Mouse (Mus musculus) heart, embryonic 10.5 days (tissue): ENCODE measurements around the gene Galnt14. TPM values are rescaled to one million over a fixed set of nuclear protein-coding genes. Genes with fewer than 3 reads are reported as not detected.

Experiments
- DNase-seq: peaks from one replicate; pipeline ENCODE4 v3.0.0-alpha.2; 2017; ENCODE audit warnings: low spot score
- H3K27ac ChIP-seq: fragments of 300-500 bp; sonication (generic); 2 replicates; pipeline ENCODE4 v1.5.1; 2016; ENCODE audit warnings: mild to moderate bottlenecking
- H3K27me3 ChIP-seq: fragments of 300-500 bp; sonication (generic); 2 replicates; pipeline ENCODE4 v1.6.1; 2016; ENCODE audit warnings: mild to moderate bottlenecking; ENCODE audit not compliant: poor library complexity, insufficient read depth, severe bottlenecking
- H3K36me3 ChIP-seq: fragments of 300-500 bp; sonication (generic); 2 replicates; pipeline ENCODE4 v1.6.1; 2016; ENCODE audit warnings: mild to moderate bottlenecking, moderate library complexity
- H3K4me1 ChIP-seq: fragments of 300-500 bp; sonication (generic); 2 replicates; pipeline ENCODE4 v1.6.1; 2016; ENCODE audit warnings: mild to moderate bottlenecking
- H3K4me3 ChIP-seq: fragments of 300-500 bp; sonication (generic); 2 replicates; pipeline ENCODE4 v1.5.1; 2016; ENCODE audit warnings: mild to moderate bottlenecking, moderate library complexity
- H3K9me3 ChIP-seq: fragments of 300-500 bp; sonication (generic); 2 replicates; pipeline ENCODE4 v1.6.1; 2016; ENCODE audit warnings: mild to moderate bottlenecking, moderate library complexity
- WGBS: fragments of 180-500 bp; shearing (Covaris S2); methylation state at CpG from one replicate; pipeline ENCODE4 v1.1.7; 2016; 5-methylcytosine and 5-hydroxymethylcytosine counted together
- polyA plus RNA-seq: library from polyadenylated mRNA; unstranded; fragments of >200 nt; fragmentation: Nextera tagmentation; extraction: Ambion mirVana; gene quantifications from 2 replicates; pipeline ENCODE4 v1.2.1, GENCODE M21; 2016

Gene Galnt14
- polyA plus RNA-seq, 1 experiment from 2014 or later: 3.0 TPM

DNA sequence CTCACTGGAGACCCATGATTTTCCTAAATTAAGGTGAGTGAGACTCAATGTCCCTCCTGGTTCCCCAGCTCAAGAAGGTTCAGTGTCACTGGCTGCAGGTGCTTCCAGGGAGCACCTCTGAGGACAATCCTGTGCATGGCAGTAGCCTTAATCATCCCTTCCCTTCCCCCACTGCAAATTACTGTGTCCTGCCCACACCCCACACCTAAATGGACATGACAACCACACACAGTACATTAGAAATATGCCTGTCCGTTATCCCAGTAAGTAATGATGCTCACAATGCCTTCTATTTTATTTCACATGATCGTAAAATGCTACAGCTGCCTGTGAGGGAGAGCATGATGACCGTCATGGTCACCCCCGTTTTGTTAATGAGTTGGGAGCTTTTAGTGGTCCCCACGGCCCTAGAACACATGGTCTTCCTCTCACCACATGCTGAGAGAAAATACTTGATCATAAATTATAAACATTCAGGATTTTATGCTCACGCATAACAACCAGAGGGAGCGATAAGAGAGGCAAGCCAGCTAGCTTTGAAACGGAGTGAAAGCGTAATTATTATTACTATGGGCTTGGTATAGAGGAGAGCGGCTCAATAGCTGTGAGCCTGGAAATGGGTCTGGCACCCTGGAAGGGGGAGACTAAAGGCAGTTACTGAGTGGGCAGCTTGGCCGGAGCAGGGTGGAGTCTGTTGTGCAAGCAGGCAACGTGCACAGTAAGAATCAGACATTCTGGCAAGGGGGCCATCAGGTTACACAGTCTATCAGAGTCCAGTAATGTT is 161.3 kb downstream of the Galnt14 start:
- 81% methylated on average over 12 of the region's 12 CpGs for WGBS
- Histone ChIP-seq H3K36me3 (no peaks in the 10 kb centered on the region), H3K4me3 (no peak overlapping the region), H3K27me3 (no peaks in the 10 kb centered on the region), H3K9me3 (no peaks in the 10 kb centered on the region), H3K4me1 (no peaks in the 10 kb centered on the region), H3K27ac (no peak overlapping the region)
- no peak for DNase-seq

DNA sequence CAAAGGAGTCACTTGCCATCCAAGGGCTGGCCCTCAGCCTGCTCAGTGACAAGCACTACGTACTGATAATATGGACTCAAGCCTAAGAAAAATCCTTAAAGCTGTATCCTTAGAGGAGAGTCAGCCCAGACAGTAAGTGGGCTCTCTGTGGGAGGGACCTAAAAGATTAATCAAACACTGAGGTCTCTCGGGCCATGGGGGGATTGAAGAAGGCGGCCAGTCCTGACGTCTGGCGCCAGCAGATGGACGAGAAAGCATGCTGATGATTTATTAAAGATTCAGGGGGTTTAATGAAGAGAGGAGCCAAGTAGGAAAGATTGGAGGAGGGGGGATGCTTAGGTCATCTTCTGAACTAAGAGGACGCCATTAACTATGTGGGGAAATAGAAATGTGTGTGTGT is 162.1 kb downstream of the Galnt14 start:
- WGBS: 75% methylated on average over 7 of the region's 7 CpGs
- Histone ChIP-seq H3K27ac (no peak overlapping the region), H3K4me3 (no peak overlapping the region), H3K27me3 (no peaks in the 10 kb centered on the region), H3K4me1 (no peaks in the 10 kb centered on the region), H3K9me3 (no peaks in the 10 kb centered on the region), H3K36me3 (no peaks in the 10 kb centered on the region)
- no peak for DNase-seq

DNA sequence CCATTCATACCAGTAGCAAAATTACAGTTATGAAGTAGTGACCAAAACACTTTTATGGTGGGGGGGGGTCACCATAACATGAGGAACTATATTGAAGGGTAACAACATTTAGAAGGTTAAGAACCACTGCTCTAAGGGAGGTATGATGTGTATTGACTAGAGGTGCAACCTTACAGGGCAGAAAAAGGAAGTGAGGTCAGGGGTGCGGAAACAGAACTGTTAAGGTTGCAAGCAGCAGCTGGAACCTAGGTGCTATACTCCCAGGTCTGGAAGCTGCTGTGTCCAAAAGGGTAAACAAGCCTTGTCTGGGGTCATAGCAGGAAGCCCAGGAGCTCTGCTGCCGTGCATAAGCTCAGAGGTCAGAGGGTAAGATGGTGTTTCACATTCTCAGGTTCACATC is 162.8 kb downstream of the Galnt14 start:
- 64% methylated on average over 2 of the region's 2 CpGs for WGBS
- no peak for DNase-seq

DNA sequence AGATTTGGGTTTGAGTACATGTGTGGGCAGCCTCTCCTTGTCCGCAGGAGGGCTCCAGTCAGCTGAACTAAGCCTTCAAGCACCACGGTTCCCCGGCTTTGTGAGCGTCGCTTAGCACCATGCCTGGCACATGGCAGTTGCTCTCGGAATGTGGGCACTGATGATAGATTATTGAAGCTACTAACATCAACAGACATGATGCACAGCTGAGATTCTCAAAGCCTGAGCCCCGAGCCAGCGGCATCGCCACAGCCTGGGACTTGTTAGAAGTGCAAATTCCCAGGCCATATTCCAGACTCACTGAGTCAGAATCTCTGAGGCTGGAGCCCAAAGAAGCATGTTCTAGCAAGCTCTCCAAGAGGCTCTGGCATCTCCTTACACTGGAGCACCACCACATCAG is 168.3 kb downstream of the Galnt14 start:
- no peak for DNase-seq
- Histone ChIP-seq H3K4me3 (no peak overlapping the region), H3K9me3 (no peaks in the 10 kb centered on the region), H3K27ac (no peak overlapping the region), H3K36me3 (no peaks in the 10 kb centered on the region), H3K4me1 (no peaks in the 10 kb centered on the region), H3K27me3 (no peaks in the 10 kb centered on the region)
- WGBS: 85% methylated on average over 9 of the region's 9 CpGs

More for the DNA sequence above, 162.8 kb downstream of the Galnt14 start:
- Histone ChIP-seq H3K27ac (no peak overlapping the region), H3K4me1 (no peaks in the 10 kb centered on the region), H3K4me3 (no peak overlapping the region), H3K27me3 (no peaks in the 10 kb centered on the region), H3K9me3 (no peaks in the 10 kb centered on the region), H3K36me3 (no peaks in the 10 kb centered on the region)

DNA sequence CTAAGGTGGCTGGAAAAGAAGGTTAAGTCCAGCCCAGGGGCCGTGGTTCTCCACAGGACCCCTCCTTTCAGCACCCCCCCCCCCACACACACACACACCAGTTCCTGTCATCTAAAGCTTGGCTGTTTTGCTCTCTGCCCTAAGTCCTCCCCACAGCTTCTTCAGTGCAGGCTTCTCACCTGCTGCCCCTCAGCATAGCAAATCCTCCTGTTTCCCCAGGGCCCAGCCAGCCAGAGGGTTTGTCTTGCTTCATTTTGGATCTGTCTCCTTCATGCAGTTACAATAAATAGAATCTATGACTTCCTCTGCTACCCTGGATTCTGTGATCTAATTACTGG is 169.1 kb downstream of the Galnt14 start:
- WGBS: 8% methylated on average over 1 of the region's 1 CpGs
- no peaks in the 10 kb centered on the region for H3K27me3 ChIP-seq
- H3K4me1 ChIP-seq: no peaks in the 10 kb centered on the region
- no peak overlapping the region for H3K4me3 ChIP-seq
- H3K27ac ChIP-seq: no peak overlapping the region
- DNase-seq: no peak
- no peaks in the 10 kb centered on the region for H3K9me3 ChIP-seq
- H3K36me3 ChIP-seq: no peaks in the 10 kb centered on the region

DNA sequence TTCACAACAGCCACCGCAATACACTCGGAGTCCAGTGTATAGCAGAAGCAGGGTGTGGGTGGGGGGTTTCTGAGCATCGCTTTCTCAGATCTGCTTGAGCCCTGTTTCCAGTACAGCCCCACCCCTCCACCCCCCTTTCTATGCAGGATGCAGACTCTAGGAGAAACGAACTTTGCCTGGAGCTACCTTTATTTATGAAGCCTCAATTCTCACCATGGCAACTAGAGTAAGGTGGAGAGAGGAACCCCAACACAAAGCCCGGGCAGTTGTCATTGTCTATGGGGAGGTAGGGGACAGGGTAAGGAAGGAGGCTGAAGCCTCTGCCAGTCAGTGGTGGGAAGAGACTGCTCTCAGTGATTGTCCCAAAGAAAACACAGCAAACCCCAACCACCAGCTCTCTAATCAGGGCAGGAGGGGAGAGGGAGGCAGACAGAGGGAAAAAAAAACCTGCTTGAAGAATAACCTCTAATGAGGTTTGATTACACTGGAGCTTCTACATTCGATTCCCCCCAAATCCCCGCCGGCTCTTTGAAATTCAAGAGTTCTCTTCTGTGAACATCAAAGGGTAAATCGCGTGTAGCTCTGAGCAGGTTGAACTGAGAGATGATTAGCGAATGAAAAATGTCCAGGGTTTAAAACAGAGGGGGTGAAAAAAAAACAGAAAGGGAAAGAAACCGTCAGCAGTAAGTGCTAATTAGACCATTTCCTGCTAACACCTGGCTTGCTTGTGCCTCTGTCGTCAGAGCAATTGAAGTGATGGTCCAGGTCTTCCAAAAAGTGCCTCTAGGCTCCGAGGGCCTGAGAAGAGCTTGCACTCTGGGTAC is 169.6 kb downstream of the Galnt14 start:
- no peaks in the 10 kb centered on the region for H3K27me3 ChIP-seq
- WGBS: 43% methylated on average over 14 of the region's 14 CpGs
- H3K36me3 ChIP-seq: no peaks in the 10 kb centered on the region
- no peak for DNase-seq
- no peaks in the 10 kb centered on the region for H3K4me1 ChIP-seq
- H3K27ac ChIP-seq: no peak overlapping the region
- H3K9me3 ChIP-seq: no peaks in the 10 kb centered on the region
- no peak overlapping the region for H3K4me3 ChIP-seq

DNA sequence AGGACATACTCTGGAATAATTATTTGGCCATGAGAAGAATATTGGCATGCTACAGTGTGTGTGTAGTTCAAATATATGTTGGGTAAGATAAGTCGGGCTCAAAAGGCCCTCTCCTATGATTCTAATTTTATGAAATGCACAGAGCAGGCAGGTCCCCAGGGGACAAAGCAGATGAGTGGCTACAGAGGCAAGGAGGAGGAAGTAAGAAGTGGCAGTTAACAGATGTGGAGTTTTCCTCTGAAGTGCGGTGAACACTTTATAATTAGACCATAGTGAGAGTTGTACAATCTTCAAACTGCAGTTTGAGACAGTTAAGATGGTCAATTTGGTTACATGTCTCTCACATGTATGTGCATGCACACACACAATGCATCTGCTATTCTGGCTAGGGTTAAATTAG is 178.4 kb downstream of the Galnt14 start:
- Histone ChIP-seq H3K27ac (no peak overlapping the region), H3K9me3 (no peaks in the 10 kb centered on the region), H3K36me3 (no peaks in the 10 kb centered on the region), H3K4me1 (no peaks in the 10 kb centered on the region), H3K27me3 (no peaks in the 10 kb centered on the region), H3K4me3 (no peak overlapping the region)
- no peak for DNase-seq
- 89% methylated on average over 2 of the region's 2 CpGs for WGBS

DNA sequence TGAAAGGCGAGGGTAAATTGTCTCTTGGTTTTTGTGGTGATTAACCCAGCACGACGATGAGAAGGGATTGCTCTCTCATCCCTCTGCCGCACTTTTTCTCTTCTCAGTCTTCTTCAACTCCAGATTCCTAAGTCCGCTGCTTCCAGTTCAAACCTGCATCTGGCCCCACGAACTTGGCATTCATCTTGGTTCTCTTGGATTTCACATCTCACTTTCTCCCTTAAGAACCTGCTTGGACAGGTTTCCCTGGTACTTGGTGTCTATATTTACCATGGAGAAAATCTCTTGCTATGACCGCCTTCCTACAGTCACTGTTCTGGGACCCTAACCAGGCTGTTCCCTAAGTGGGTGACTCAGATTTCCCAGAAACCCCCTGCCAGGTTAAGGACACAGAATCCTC is 188.1 kb downstream of the Galnt14 start:
- Histone ChIP-seq H3K27ac (no peak overlapping the region), H3K36me3 (no peaks in the 10 kb centered on the region), H3K4me1 (0 out of 2 replicates have a peak, but pooled peaks cover 3% of the 10 kb centered on the region), H3K27me3 (no peaks in the 10 kb centered on the region), H3K4me3 (no peak overlapping the region), H3K9me3 (no peaks in the 10 kb centered on the region)
- no peak for DNase-seq
- WGBS: 84% methylated on average over 7 of the region's 7 CpGs

DNA sequence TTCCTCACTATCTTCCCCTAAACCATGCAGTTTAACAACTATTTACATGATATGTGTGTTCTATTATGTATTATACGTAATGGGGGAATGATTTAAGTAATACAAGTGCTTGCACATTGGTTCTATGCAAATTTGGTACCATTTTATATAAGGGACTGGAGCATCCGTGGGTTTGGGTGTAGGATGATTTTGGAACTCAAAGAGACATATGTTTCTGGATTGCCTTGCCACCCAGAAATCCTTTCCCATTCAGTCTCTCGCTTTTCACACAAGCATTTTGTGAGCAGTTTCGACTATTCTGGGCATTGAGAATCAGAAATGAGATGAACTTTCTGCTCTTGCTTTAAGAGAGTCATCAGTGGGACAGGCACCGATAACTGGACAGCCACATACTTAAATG is 190.9 kb downstream of the Galnt14 start:
- no peaks in the 10 kb centered on the region for H3K36me3 ChIP-seq
- H3K4me3 ChIP-seq: no peak overlapping the region
- 78% methylated on average over 5 of the region's 5 CpGs for WGBS
- H3K4me1 ChIP-seq: 0 out of 2 replicates have a peak, but pooled peaks cover 3% of the 10 kb centered on the region
- no peaks in the 10 kb centered on the region for H3K9me3 ChIP-seq
- H3K27ac ChIP-seq: no peak overlapping the region
- DNase-seq: no peak
- H3K27me3 ChIP-seq: no peaks in the 10 kb centered on the region

DNA sequence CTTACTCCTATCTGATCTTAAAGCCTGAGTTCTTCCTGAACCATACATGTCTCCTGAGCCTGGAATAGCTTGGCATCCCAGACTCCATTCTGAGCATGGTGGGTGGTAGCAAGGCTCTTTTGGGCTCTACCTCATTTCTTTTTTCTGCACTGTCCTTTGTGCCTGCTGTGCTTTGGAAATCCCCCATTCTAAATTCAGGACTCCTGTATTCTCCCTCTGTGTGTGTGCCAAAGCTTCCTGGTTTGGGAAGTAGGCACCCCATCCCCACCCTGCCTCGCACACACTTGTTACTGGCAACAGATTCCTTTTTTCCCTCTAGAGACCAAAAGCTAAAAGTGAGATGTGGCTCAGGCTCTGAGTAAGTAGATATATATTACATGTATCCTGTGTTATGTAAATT is 191.9 kb downstream of the Galnt14 start:
- 68% methylated on average over 1 of the region's 1 CpGs for WGBS
- no peak overlapping the region for H3K4me3 ChIP-seq
- H3K4me1 ChIP-seq: 0 out of 2 replicates have a peak, but pooled peaks cover 3% of the 10 kb centered on the region
- H3K9me3 ChIP-seq: no peaks in the 10 kb centered on the region
- H3K27ac ChIP-seq: no peak overlapping the region
- H3K36me3 ChIP-seq: no peaks in the 10 kb centered on the region
- no peaks in the 10 kb centered on the region for H3K27me3 ChIP-seq
- DNase-seq: no peak

DNA sequence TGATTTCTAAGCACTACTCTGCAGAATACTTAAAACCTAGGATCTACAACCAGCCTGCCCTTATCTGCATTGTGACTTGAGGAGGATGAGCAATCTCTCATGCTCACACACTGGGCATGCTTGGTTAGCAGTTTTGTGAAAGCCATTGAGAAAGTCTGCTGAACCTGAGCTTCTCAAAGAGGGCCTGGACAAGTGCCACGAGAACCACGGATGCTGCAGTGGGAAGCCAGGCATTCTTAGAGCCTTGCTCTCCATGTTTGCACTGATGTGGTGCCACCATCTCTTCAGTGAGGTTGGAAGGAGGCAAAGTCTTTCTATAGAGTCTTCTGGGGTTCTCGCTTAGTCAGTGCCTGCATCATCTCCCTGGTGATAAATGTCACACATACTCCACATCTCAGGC is 194.7 kb downstream of the Galnt14 start:
- Histone ChIP-seq H3K4me1 (no peaks in the 10 kb centered on the region), H3K9me3 (no peaks in the 10 kb centered on the region), H3K27me3 (no peaks in the 10 kb centered on the region), H3K36me3 (no peaks in the 10 kb centered on the region), H3K4me3 (no peak overlapping the region), H3K27ac (no peak overlapping the region)
- 82% methylated on average over 3 of the region's 3 CpGs for WGBS
- no peak for DNase-seq

DNA sequence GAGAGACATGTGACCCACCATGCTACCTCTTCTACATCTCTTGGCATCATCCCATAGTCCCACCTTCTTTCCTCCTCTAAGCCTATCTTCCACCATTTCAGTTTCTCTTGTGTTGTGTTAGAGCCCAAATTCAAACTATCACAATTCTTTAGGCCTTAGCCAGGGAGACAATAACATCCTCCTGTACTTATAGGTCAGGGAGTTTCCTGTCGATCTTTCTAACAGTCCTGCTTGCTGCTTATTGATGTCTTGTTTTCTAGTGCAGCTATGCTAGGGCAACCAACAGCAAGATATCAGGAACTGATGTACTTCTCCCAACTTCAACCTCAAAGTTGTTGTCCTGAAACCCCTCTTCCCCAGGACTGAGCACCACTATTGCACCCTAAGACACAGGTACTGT is 195.4 kb downstream of the Galnt14 start:
- H3K4me3 ChIP-seq: no peak overlapping the region
- WGBS: 78% methylated on average over 1 of the region's 1 CpGs
- no peak for DNase-seq

DNA sequence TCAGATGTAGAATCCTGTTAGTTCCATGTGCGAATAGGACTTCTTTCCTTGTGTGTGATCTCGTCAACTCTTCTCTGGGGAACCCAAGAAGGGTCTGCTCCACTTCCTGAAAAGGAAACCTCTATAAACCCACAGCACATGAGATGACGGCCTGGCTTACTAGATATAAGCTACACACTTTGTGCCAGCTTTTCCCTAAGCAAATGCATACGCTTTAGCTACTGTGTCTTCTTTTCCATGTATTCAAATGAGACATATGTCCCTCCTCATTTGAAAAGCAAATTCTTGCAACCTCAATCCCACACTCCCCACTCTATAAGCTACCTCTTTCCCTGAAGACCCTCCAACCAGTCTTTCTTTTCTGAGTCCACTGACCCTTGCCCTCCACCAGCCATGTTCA is 196.0 kb downstream of the Galnt14 start:
- Histone ChIP-seq H3K4me1 (no peaks in the 10 kb centered on the region), H3K36me3 (no peaks in the 10 kb centered on the region), H3K9me3 (no peaks in the 10 kb centered on the region), H3K27ac (no peak overlapping the region), H3K4me3 (no peak overlapping the region), H3K27me3 (no peaks in the 10 kb centered on the region)
- no peak for DNase-seq
- WGBS: 74% methylated on average over 4 of the region's 4 CpGs

More for the DNA sequence above, 195.4 kb downstream of the Galnt14 start:
- Histone ChIP-seq H3K9me3 (no peaks in the 10 kb centered on the region), H3K36me3 (no peaks in the 10 kb centered on the region), H3K4me1 (no peaks in the 10 kb centered on the region), H3K27me3 (no peaks in the 10 kb centered on the region), H3K27ac (no peak overlapping the region)
